Mouse (Mus musculus) olfactory bulb, adult 2 months (tissue): Measurements from ENCODE around the gene Zfp978. TPM values are rescaled to one million over a fixed set of nuclear protein-coding genes. Genes with fewer than 3 reads are reported as not detected.
"Not testable (repeated sequence)": the region's sequence is repeated elsewhere in the genome, so short reads cannot be mapped to it uniquely, and the experiment has no call there.

Source experiments
- H3K27ac ChIP-seq: fragments of 200-500 bp; 2 replicates; pipeline ENCODE4 v1.5.1; 2012; ENCODE audit warnings: low read depth, low read length; ENCODE audit not compliant: insufficient read depth
- H3K4me1 ChIP-seq: fragments of 200-500 bp; 2 replicates; pipeline ENCODE4 v1.6.1; 2012; ENCODE audit warnings: low read length; ENCODE audit not compliant: control insufficient read depth, insufficient read depth
- H3K4me3 ChIP-seq: fragments of 200-500 bp; 2 replicates; pipeline ENCODE4 v1.5.1; 2012; ENCODE audit warnings: mild to moderate bottlenecking, low read depth, low read length, moderate library complexity; ENCODE audit not compliant: insufficient read depth
- CTCF ChIP-seq: fragments of 200-500 bp; IDR thresholded peaks from 2 replicates; pipeline ENCODE4 v1.5.1; 2012; ENCODE audit warnings: low read depth, mild to moderate bottlenecking, low read length, moderate library complexity; ENCODE audit not compliant: insufficient read depth
- POLR2A ChIP-seq: fragments of 200-500 bp; IDR thresholded peaks from 2 replicates; pipeline ENCODE4 v1.6.1; 2012; ENCODE audit warnings: mild to moderate bottlenecking, low read depth, low read length, moderate library complexity; ENCODE audit not compliant: insufficient read depth
- WGBS: fragments of 180-500 bp; shearing (Covaris S2); methylation state at CpG from one replicate; pipeline ENCODE4 v1.1.7; 2018; 5-methylcytosine and 5-hydroxymethylcytosine counted together
- polyA plus RNA-seq: library from polyadenylated mRNA; stranded (reverse); fragments of >200 nt; gene quantifications from 2 replicates; pipeline ENCODE4 v1.2.4, GENCODE M21; 2012; ENCODE audit warnings: low replicate concordance; ENCODE audit not compliant: missing spikeins, insufficient read depth, insufficient read length

The Zfp978 gene
- polyA plus RNA-seq, 1 experiment = not detected

GRCm38 (mm10) chr4:147423140-147423539, 62.0 kb downstream of the Zfp978 start:
- TF ChIP-seq POLR2A = no peak

GRCm38 (mm10) chr4:147423641-147424298, 62.7 kb downstream of the Zfp978 start:
- 54% methylated on average over 4 of the region's 4 CpGs for WGBS
- TF ChIP-seq POLR2A (no peak), CTCF (no peak)
- H3K4me1 ChIP-seq = no peaks in the 10 kb centered on the region
- no peak overlapping the region for H3K27ac ChIP-seq
- no peak overlapping the region for H3K4me3 ChIP-seq

More at GRCm38 (mm10) chr4:147423140-147423539, 62.0 kb downstream of the Zfp978 start:
- Histone ChIP-seq H3K4me3 (no peak overlapping the region), H3K27ac (no peak overlapping the region), H3K4me1 (no peaks in the 10 kb centered on the region)
- WGBS = 50% methylated on average over 3 of the region's 3 CpGs

GRCm38 (mm10) chr4:147424404-147424803, 63.3 kb downstream of the Zfp978 start:
- H3K4me1 ChIP-seq, H3K27ac ChIP-seq, H3K4me3 ChIP-seq: not testable (repeated sequence)
- whole genome bisulfite sequencing = 53% methylated on average over 3 of the region's 3 CpGs

- 53% methylated on average over 5 of the region's 5 CpGs for WGBS
- H3K4me3 ChIP-seq, H3K4me1 ChIP-seq, H3K27ac ChIP-seq: not testable (repeated sequence)
Measured at GRCm38 (mm10) chr4:147425615-147426347, 64.7 kb downstream of the Zfp978 start.

GRCm38 (mm10) chr4:147430651-147431050, 69.5 kb downstream of the Zfp978 start:
- TF ChIP-seq POLR2A (no peak), CTCF (no peak)
- Histone ChIP-seq H3K4me1 (no peaks in the 10 kb centered on the region), H3K27ac (no peak overlapping the region), H3K4me3 (no peak overlapping the region)

- H3K4me3 ChIP-seq, H3K4me1 ChIP-seq: not testable (repeated sequence)
- WGBS = 71% methylated on average over 3 of the region's 3 CpGs
Measured at GRCm38 (mm10) chr4:147431696-147432442, 70.8 kb downstream of the Zfp978 start.

GRCm38 (mm10) chr4:147432443-147432790, 71.3 kb downstream of the Zfp978 start:
- TF ChIP-seq CTCF (no peak), POLR2A (no peak)
- Histone ChIP-seq H3K4me3 (no peak overlapping the region), H3K27ac (no peak overlapping the region), H3K4me1 (no peaks in the 10 kb centered on the region)
- 94% methylated on average over 1 of the region's 1 CpGs for WGBS

More at GRCm38 (mm10) chr4:147431696-147432442, 70.8 kb downstream of the Zfp978 start:
- not testable (repeated sequence) for H3K27ac ChIP-seq

- no peak for TF ChIP-seq CTCF
- TF ChIP-seq POLR2A = no peak
- H3K4me1 ChIP-seq = no peaks in the 10 kb centered on the region
- no peak overlapping the region for H3K4me3 ChIP-seq
- no peak overlapping the region for H3K27ac ChIP-seq
- WGBS = 39% methylated on average over 3 of the region's 3 CpGs
Measured at GRCm38 (mm10) chr4:147433017-147433416, 71.9 kb downstream of the Zfp978 start.

GRCm38 (mm10) chr4:147433874-147434273, 72.8 kb downstream of the Zfp978 start:
- H3K27ac ChIP-seq = no peak overlapping the region
- H3K4me3 ChIP-seq = no peak overlapping the region
- 47% methylated on average over 2 of the region's 2 CpGs for WGBS
- no peaks in the 10 kb centered on the region for H3K4me1 ChIP-seq
- TF ChIP-seq POLR2A = no peak
- TF ChIP-seq CTCF = no peak

Other genes with a start within 250 kb of the Zfp978 start
- gene Zfp991, start 229.3 kb upstream of the Zfp978 start, polyA plus RNA-seq = not detected in 2 replicates
- gene Zfp988, start 55.6 kb upstream of the Zfp978 start, polyA plus RNA-seq = not detected in 2 replicates
- gene Zfp982, start 131.1 kb downstream of the Zfp978 start, polyA plus RNA-seq = not detected in 2 replicates
- gene Gm16503, start 178.9 kb downstream of the Zfp978 start, polyA plus RNA-seq = not detected in 2 replicates
- gene Zfp985, start 192.0 kb downstream of the Zfp978 start, polyA plus RNA-seq = not detected in 2 replicates